Mouse (Mus musculus): ENCODE measurements at regions not wholly inside any gene's neighbourhood (a gene's known extent, or its start where the extent isn't known, plus 50 kb on each side); places are given as distances from the start of the nearest gene placed in this dataset.

- ATAC-seq (ENCODE audit: poor library complexity, severe bottlenecking), result no peak
Measured at GRCm38 (mm10) chr3:149238076-149238475, 247.7 kb upstream of the Adgrl2 start.

- ATAC-seq (ENCODE audit: poor library complexity, severe bottlenecking), result no peak
Measured at GRCm38 (mm10) chr3:149235183-149235582, 244.8 kb upstream of the Adgrl2 start.

DNA sequence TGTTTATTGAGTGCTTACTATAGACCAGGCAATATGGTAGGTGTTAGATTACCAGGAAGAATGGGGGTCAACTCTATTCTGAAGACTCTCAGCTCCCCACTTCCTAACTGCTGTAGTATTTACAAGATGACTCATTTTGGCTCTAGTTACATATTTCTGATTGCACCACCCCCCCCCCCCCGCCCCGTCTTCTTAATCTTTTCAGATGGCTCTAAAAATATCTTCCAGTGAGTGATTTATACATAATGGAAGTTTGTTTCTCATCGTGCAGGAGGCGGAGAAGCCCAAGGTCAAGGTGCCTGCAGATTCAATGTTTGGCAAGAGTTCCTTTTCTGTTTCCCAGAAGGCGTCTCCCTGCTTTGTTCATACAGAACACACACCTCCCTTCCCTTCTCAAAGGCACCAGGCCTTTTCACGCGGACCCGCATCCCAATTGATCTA lies 243.4 kb upstream of the Adgrl2 start:
- ATAC-seq (ENCODE audit: poor library complexity, severe bottlenecking), result no peak

DNA sequence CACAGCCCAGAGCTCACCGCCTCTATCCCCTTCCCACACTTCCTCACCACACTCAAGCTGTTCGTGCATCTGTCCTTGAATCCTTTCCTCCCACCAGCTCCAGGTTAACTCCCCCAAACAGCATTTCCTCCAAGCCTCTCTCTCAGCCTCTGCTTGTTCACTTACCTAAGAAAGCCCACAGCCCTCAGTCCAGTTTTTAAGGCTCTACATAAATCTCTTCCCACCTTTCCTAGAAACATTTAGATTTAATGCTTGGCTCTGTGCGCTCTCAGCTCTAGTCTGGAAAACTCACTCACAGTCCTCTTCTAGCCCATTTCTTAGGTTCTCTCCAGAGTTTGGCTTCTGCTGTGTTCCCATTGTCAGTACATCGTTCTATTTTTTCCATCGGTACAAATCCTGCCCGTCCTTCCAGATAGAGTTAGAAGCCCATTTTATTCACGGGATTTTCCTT lies 242.9 kb upstream of the Adgrl2 start:
- ATAC-seq (ENCODE audit: poor library complexity, severe bottlenecking), result no peak

GRCm38 (mm10) chr3:149231346-149231745 lies 241.0 kb upstream of the Adgrl2 start:
- no peak for ATAC-seq (ENCODE audit: poor library complexity, severe bottlenecking)

DNA sequence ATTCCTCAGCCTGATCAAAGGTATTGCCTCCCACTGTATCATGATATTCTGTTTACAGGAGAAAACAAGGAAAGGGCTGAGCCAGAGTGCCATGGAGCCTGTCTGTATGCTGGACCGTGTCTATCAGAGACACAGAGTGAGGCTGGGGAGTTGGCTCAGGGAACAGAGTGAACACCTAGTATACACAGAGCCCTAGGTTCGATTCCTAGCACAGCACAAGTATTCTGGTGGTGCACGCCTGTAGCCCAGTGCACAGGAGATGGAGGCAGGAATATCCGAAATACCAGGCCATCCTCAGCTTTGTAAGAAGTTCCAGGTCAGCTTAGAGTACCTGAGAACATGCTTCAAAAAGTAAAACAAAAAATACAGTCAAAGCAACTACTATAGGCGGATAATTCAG lies 237.2 kb upstream of the Adgrl2 start:
- no peak for ATAC-seq (ENCODE audit: poor library complexity, severe bottlenecking)

GRCm38 (mm10) chr3:149226723-149227122 lies 236.4 kb upstream of the Adgrl2 start:
- no peak for ATAC-seq (ENCODE audit: poor library complexity, severe bottlenecking)

DNA sequence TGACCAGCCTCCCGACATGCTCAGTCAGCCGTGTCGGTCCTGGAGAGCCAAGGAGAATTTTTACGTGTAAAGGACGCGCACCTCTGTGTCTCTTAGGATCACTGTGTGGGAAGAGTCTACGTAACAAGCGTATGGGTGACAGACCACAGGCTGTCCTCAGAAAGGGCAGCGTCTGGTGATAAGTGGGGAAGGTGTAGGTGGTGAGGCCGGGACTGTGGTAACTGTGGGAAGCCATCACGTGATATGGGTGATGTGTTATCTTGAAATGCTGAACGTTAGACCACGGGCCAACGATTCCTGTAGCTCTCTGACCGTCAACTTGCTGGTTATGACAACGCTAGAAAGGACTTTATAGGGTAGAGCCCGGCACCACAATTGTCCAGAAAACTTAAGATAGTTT lies 235.3 kb upstream of the Adgrl2 start:
- ATAC-seq (ENCODE audit: poor library complexity, severe bottlenecking), result peak; percentile 58

DNA sequence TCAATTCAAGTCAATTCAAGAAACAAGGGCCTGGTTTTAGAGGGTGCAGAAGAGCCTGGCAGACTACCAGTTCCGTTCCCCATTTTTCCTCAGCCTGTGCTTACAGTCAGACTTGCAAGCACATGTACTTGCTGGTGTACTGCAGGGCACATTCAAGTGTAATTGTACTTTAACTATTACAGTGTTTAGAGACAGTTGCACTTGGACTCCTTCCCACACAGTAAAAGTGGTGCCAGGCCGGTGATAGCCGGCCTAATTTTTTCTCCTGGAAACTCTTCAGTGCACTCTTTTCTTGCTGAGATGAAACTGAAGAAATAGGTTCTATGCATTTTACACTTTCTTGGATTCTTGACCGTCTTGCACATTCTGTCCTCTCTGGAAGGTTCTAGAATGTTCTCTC lies 233.9 kb upstream of the Adgrl2 start:
- no peak for ATAC-seq (ENCODE audit: poor library complexity, severe bottlenecking)

- no peak for ATAC-seq (ENCODE audit: poor library complexity, severe bottlenecking)
Measured at GRCm38 (mm10) chr3:149223776-149224175, 233.4 kb upstream of the Adgrl2 start.

DNA sequence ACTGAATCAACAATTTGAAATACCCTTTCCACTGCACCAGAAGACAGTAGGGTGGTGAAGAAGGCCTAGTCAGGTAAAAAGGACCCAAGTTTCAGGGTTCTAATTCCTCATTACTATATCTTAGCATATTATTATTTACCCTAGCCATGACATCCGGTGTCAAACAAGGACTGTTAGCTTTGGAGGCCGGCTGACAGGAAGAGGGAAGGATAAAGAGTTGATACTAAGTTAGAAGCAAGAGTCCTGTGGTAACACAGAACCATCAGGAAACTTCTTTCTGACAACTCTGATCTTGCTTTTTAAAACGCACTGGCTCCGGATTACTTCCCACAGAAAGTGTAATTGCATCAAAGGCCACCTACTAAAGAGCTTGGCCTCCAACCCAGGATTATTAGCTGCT lies 230.6 kb upstream of the Adgrl2 start:
- ATAC-seq (ENCODE audit: poor library complexity, severe bottlenecking), result no peak

GRCm38 (mm10) chr3:149220304-149220951 lies 230.1 kb upstream of the Adgrl2 start:
- ATAC-seq (ENCODE audit: poor library complexity, severe bottlenecking), result no peak

DNA sequence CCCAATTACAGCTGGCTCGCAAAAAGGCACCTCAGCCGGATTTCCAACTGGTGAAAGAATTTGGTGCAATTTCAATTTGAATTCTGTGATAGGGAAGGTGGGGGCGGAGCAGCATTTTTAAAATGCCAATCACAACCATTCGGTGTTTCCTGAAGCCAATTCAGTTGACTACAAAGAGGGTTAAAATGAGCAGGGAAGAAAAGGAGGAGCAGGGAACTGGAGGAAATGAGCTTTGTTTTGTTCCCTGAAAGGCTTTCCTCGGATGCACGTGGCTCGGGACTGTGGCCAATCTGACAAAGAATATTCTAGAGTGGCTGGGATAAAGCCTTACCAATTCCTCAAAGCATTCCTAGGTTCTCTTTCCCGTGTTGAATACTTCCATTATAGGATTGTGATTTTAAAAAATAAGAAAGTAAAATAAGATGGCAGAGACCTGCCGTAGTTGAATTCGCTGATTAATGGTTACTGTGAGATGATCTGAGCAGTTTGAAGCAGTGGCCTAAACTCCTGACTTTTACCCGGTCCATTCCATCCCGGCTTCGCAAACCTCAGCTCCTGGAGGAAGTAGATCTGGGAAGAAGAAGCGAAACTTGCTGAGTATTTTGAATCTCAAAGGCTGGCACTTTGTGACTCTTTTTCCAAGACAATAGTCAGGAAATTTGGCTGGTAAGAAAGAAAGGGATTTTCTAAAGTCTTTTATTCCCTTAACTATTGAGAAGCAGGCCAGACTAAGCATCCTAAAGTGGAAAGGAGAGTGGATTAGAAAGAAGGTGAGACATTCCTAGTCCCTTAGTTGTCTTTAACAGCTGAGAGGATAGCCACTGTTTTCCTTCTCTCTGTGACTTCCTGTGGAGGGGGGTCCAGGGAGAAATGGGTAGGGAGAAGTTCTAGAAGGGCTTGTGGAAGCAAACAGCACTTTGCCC lies 229.3 kb upstream of the Adgrl2 start:
- no peak for ATAC-seq (ENCODE audit: poor library complexity, severe bottlenecking)

GRCm38 (mm10) chr3:149217916-149218803 lies 227.8 kb upstream of the Adgrl2 start:
- no peak for ATAC-seq (ENCODE audit: poor library complexity, severe bottlenecking)

DNA sequence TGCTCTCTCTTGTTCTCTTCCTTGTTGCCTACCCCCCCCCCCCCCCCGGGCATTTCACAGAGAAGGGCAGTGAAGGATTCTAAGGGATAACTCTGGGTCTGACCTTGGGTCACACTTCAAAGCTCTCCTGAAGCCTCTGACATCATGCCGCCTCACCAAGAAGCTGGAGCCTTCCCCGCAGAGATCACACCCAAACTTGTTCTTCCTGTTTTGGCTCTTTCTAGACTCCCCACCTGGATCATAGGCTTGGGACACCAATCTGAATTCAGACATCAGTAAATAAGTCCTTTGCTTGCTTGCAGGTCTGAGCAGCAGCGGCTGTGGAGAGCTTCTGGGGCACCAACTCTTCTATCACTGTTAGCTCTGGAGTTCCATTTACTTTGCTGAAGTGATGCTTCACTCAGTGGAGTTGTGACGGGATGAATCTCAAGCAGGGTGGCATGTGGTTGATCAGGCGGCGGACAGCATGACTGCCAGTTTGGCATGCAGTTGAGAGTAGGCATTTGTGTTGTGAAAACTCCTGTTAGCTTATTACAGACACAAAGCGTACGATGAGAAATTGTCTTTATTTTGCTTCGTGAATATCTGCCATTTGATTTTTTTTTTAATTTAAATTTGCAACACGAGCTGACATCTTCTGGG lies 226.5 kb upstream of the Adgrl2 start:
- no peak for ATAC-seq (ENCODE audit: poor library complexity, severe bottlenecking)

DNA sequence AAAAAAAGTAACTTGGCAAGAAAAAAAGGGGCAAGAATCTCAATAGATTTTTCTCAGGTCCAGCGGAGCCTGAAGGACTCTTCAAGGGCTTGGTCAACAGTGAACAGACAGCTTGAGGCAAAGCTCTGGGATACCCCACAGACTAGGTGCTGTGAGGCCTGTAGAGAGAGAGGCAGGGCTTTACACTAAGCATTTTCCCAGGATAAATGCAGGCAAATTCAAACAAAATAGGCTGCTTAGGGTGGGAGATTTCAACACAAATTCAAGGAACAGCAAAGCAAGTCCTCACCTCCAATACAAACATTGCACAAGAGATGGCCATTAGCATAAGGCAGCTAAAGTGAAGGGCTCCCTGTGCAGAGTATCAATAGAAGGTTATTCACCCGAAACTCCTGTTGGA lies 225.3 kb upstream of the Adgrl2 start:
- no peak for ATAC-seq (ENCODE audit: poor library complexity, severe bottlenecking)

- ATAC-seq (ENCODE audit: poor library complexity, severe bottlenecking), result no peak
Measured at GRCm38 (mm10) chr3:149211909-149212308, 221.6 kb upstream of the Adgrl2 start.

GRCm38 (mm10) chr3:149209260-149209659 lies 218.9 kb upstream of the Adgrl2 start:
- ATAC-seq (ENCODE audit: poor library complexity, severe bottlenecking), result no peak

DNA sequence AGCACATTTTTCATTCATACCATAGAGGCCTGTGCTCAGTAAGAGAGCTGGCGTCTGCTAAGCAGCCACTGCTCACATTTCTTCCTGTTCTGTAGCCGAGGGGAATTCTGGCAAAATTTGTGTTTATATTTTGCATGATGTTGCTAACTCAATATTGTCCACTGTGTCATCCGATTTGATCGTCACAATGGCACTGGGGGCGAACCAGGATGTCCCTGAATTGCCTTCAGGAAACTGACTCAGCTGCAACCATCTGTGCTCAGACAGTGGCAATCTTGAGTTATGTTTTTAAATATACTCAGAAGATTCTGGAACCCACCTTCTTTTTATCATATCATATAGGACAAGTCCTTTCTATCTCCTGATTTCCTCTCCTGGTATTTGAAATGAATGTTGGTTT lies 213.1 kb upstream of the Adgrl2 start:
- ATAC-seq (ENCODE audit: poor library complexity, severe bottlenecking), result no peak

GRCm38 (mm10) chr3:149196477-149197185 lies 206.3 kb upstream of the Adgrl2 start:
- ATAC-seq (ENCODE audit: poor library complexity, severe bottlenecking), result no peak

Measured in megakaryocyte, adult 5-6 weeks (primary cell).